Mouse (Mus musculus): Measurements from ENCODE around the gene Cacna1a. TPM values are rescaled to one million over a fixed set of nuclear protein-coding genes. Genes with fewer than 3 reads are reported as not detected.

The Cacna1a gene
- total and polyA plus RNA-seq, 3 experiments = 3.2 to 5.1 TPM; not detected in 1

DNA sequence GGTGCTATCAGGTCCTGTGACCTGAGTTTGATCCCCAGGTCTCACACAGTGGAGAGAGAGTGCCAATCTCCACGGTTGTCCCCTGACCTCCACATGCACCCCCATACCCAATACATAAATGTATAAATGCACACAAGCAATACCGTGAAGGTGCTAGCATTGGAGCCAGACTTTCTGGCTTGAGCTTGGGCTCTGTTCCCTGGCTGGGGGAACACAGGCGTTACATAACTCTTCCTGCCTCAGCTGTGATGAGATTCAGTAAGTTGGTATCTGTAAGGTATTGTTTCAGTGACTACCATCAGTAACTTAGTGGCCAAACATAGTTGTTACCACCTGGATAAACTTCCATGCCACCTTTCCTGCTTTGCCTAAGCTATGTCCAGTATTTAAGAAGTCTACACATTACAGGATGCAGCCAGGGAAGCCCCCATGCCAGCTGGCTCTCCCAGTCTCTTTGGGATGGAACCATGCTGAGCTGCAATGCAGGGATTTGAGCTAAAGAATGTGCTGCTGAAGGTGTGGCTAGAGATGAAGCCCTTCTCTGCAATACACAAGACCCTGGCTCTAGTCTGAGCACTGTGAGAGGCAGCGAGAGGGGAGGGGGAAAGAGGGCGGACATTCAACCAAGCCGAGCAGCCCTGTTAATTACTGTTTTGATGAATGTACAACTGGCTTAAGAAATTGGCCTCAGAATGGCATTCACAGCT lies 7.7 kb downstream of the Cacna1a start (continued):
- no peak for TF ChIP-seq ZC3H11A (IDR thresholded peaks at IDR 0.05; ENCODE audit: low read depth, low read length)

- no peak overlapping the region for H3K4me3 ChIP-seq (ENCODE audit: control insufficient read depth in 1 of 2, insufficient read depth in 1 of 2, low read depth in 2 of 2, low read length in 2 of 2)
- no peaks in the 10 kb centered on the region for H3K79me2 ChIP-seq (ENCODE audit: control insufficient read depth, insufficient read depth, low read length, poor library complexity)
- no peaks in the 10 kb centered on the region; a peak in 1 of 4 replicates for H3K27me3 ChIP-seq (ENCODE audit: control insufficient read depth in 1 of 2, insufficient read depth in 2 of 2, low read length in 2 of 2)
- no peak overlapping the region for H3K27ac ChIP-seq (ENCODE audit: control insufficient read depth, low read depth, low read length)
- no peaks in the 10 kb centered on the region for H3K36me3 ChIP-seq (ENCODE audit: control insufficient read depth in 1 of 2, insufficient read depth in 2 of 2, low read length in 2 of 2)
- TF ChIP-seq EP300 (IDR thresholded peaks at IDR 0.05; ENCODE audit: low read depth in 1 of 2, low read length in 2 of 2) (no peak), HCFC1 (IDR thresholded peaks at IDR 0.05; ENCODE audit: low read depth, low read length) (no peak)
- H3K9me3 ChIP-seq (replicated peaks; ENCODE audit: insufficient read depth, low read length) = no peaks in the 10 kb centered on the region
- H3K9ac ChIP-seq (ENCODE audit: control insufficient read depth, low read depth, low read length, poor library complexity, severe bottlenecking) = no peak overlapping the region
- DNase-seq (ENCODE audit: low read depth, low spot score) = no peak
- no peaks in the 10 kb centered on the region for H3K4me1 ChIP-seq (ENCODE audit: control insufficient read depth in 1 of 2, insufficient read depth in 2 of 2, low read length in 2 of 2)
These were observed 25.9 kb downstream of the Cacna1a start for GRCm38 (mm10) chr8:84413886-84414851.

GRCm38 (mm10) chr8:84414918-84415317 lies 26.7 kb downstream of the Cacna1a start:
- no peaks in the 10 kb centered on the region for H3K79me2 ChIP-seq (ENCODE audit: control insufficient read depth, insufficient read depth, low read length, poor library complexity)
- no peak overlapping the region for H3K27ac ChIP-seq (ENCODE audit: control insufficient read depth, low read depth, low read length)
- no peak overlapping the region for H3K4me3 ChIP-seq (ENCODE audit: control insufficient read depth in 1 of 2, insufficient read depth in 1 of 2, low read depth in 2 of 2, low read length in 2 of 2)
- H3K9me3 ChIP-seq (replicated peaks; ENCODE audit: insufficient read depth, low read length) = no peaks in the 10 kb centered on the region
- no peaks in the 10 kb centered on the region for H3K4me1 ChIP-seq (ENCODE audit: control insufficient read depth in 1 of 2, insufficient read depth in 2 of 2, low read length in 2 of 2)
- no peak overlapping the region for H3K9ac ChIP-seq (ENCODE audit: control insufficient read depth, low read depth, low read length, poor library complexity, severe bottlenecking)
- peaks cover 0 to under 1% of the 10 kb centered on the region in 2 experiments; a peak in 1 of 4 replicates for H3K27me3 ChIP-seq (ENCODE audit: control insufficient read depth in 1 of 2, insufficient read depth in 2 of 2, low read length in 2 of 2)
- TF ChIP-seq BHLHE40 (IDR thresholded peaks at IDR 0.05; ENCODE audit: borderline replicate concordance, low read depth, low read length) (no peak), CHD1 (IDR thresholded peaks at IDR 0.05; ENCODE audit: low read depth, low read length) (no peak), NELFE (IDR thresholded peaks at IDR 0.05; ENCODE audit: low read depth, low read length) (no peak), SIN3A (IDR thresholded peaks at IDR 0.05; ENCODE audit: low read length) (no peak), ETS1 (IDR thresholded peaks at IDR 0.05; ENCODE audit: low read depth, low read length) (no peak), MAX (IDR thresholded peaks at IDR 0.05; ENCODE audit: low read length) (no peak), JUND (IDR thresholded peaks at IDR 0.05; ENCODE audit: low read depth, low read length) (no peak)
- DNase-seq (ENCODE audit: low read depth, low spot score) = no peak
- no peaks in the 10 kb centered on the region for H3K36me3 ChIP-seq (ENCODE audit: control insufficient read depth in 1 of 2, insufficient read depth in 2 of 2, low read length in 2 of 2)

Measured in MEL (cell line).